ENCODE assay signal across 32 mouse cellular contexts in genomic region chr13:99219586-99219985, GRCm38 (mm10). TPM values are rescaled to one million over a fixed set of nuclear protein-coding genes. Genes with fewer than 3 reads are reported as not detected.
"Had no signal": no experiment of that assay in that cellular context is flagged by ENCODE, and none has a peak within 500 bp of the region (broad histone marks: within the 10 kb centered on the region; RNA-seq: fewer than 3 reads in every experiment).

No protein-coding gene starts in this region.

- H3K4me3 ChIP-seq: left cerebral cortex, adult 2 months; limb, embryonic 10.5 days; limb, embryonic 12.5 days; limb, embryonic 13.5 days; limb, embryonic 15.5 days; liver, embryonic 12.5 days; liver, embryonic 13.5 days; liver, embryonic 15.5 days; lung, embryonic 15.5 days; megakaryocyte, embryonic 14.5 days; midbrain, embryonic 10.5 days; midbrain, embryonic 12.5 days; midbrain, embryonic 13.5 days; midbrain, embryonic 15.5 days; myocyte; neural tube, embryonic 12.5 days had no signal

- H3K36me3 ChIP-seq: limb, embryonic 10.5 days; limb, embryonic 12.5 days; limb, embryonic 13.5 days; limb, embryonic 15.5 days; liver, embryonic 12.5 days; liver, embryonic 13.5 days; liver, embryonic 15.5 days; lung, embryonic 15.5 days; midbrain, embryonic 10.5 days; midbrain, embryonic 12.5 days; midbrain, embryonic 13.5 days; midbrain, embryonic 15.5 days; neural tube, embryonic 12.5 days had no signal

- DNase-seq: left cerebral cortex, postnatal 4 days; liver; liver, embryonic 13.5 days; liver, postnatal 0 days; lung, adult 18-20 months; lung, adult 2 months; lung, embryonic 14.5 days; lung, postnatal 10 days; lung, postnatal 14 days; lung, postnatal 36 days; lung, postnatal 4 days; midbrain, embryonic 14.5 days had no signal

- H3K9me3 ChIP-seq: limb, embryonic 10.5 days; limb, embryonic 12.5 days; limb, embryonic 13.5 days; limb, embryonic 15.5 days; liver, embryonic 12.5 days; liver, embryonic 13.5 days; liver, embryonic 15.5 days; lung, embryonic 15.5 days; midbrain, embryonic 12.5 days; midbrain, embryonic 13.5 days; midbrain, embryonic 15.5 days; neural tube, embryonic 12.5 days had no signal

- H3K4me2 ChIP-seq: limb, embryonic 12.5 days; limb, embryonic 13.5 days; limb, embryonic 15.5 days; liver, embryonic 11.5 days; liver, embryonic 12.5 days; liver, embryonic 13.5 days; liver, embryonic 15.5 days; lung, embryonic 14.5 days; lung, embryonic 15.5 days; midbrain, embryonic 12.5 days; midbrain, embryonic 13.5 days; midbrain, embryonic 15.5 days; neural tube, embryonic 12.5 days had no signal

- H3K9ac ChIP-seq: limb, embryonic 12.5 days; limb, embryonic 13.5 days; limb, embryonic 15.5 days; liver, embryonic 12.5 days; liver, embryonic 13.5 days; liver, embryonic 14.5 days; liver, embryonic 15.5 days; liver, postnatal 0 days; lung, embryonic 14.5 days; lung, embryonic 15.5 days; midbrain, embryonic 12.5 days; midbrain, embryonic 13.5 days; midbrain, embryonic 15.5 days; neural tube, embryonic 12.5 days had no signal

- H3K4me1 ChIP-seq: liver, embryonic 12.5 days; liver, embryonic 13.5 days; liver, embryonic 15.5 days; lung, embryonic 15.5 days; midbrain, embryonic 13.5 days; midbrain, embryonic 15.5 days; neural tube, embryonic 12.5 days had no signal

- H3K27me3 ChIP-seq: limb, embryonic 12.5 days; limb, embryonic 13.5 days; limb, embryonic 15.5 days; liver, embryonic 12.5 days; liver, embryonic 13.5 days; liver, embryonic 15.5 days; lung, embryonic 15.5 days; midbrain, embryonic 12.5 days; midbrain, embryonic 13.5 days; midbrain, embryonic 15.5 days; neural tube, embryonic 12.5 days had no signal

- H3K27ac ChIP-seq: left cerebral cortex, adult 2 months; limb, embryonic 10.5 days; limb, embryonic 12.5 days; limb, embryonic 13.5 days; limb, embryonic 15.5 days; liver, embryonic 12.5 days; liver, embryonic 13.5 days; liver, embryonic 14.5 days; liver, embryonic 15.5 days; lung, embryonic 15.5 days; macrophage; midbrain, embryonic 10.5 days; midbrain, embryonic 12.5 days; midbrain, embryonic 13.5 days; midbrain, embryonic 15.5 days; neural tube, embryonic 12.5 days had no signal

- ATAC-seq: liver, embryonic 12.5 days; liver, postnatal 0 days; lung, postnatal 0 days; midbrain, embryonic 13.5 days; midbrain, embryonic 15.5 days had no signal

RNA-seq across cellular contexts. Expression of gene Zfp366, which starts 35.0 kb away (rescaled TPM):
- total RNA-seq: monocyte, adult 5-6 weeks had no signal
